Mouse (Mus musculus): ENCODE measurements around the gene Rhobtb1. TPM values are rescaled to one million over a fixed set of nuclear protein-coding genes. Genes with fewer than 3 reads are reported as not detected.

Gene Rhobtb1
- polyA plus RNA-seq (2015; fragmentation: Nextera tagmentation; extraction: Ambion mirVana) = 29.4 and 32.6 TPM in 2 replicates

DNA sequence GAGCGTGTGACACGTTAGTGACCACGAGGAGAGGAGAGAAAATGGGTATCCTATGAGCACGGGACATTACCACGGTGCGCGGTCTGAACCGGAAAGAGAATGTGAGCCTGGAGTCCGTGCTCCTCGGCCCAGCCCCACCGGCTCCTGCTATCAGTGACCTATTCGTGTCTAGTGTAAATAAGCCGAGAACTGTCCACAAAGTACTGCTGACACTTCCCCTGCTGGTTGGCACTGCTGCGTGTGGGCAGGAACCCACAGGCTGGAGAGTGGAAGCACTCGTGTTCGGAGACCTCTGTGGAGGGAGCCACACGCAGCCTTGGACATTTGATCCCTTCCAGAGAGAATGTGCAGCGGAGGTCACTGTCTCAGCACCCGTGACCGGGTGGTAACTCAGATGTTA is at the start of gene Rhobtb1:
TSS of gene Rhobtb1 (plus strand) at position 390 of the 400 bp plus-strand sequence.
- Histone ChIP-seq H3K4me2 (ENCODE audit: low read depth, low read length) (no peak within 1 kb of the TSS; the same call in 1 of the 2 replicates), H3K27ac (ENCODE audit: low read length) (no peak within 1 kb of the TSS), H3K36me3 (ENCODE audit: control insufficient read depth, insufficient read depth) (no peaks in the 10 kb centered on the region), H3K9ac (ENCODE audit: low read length) (no peak within 1 kb of the TSS), H3K27me3 (ENCODE audit: control insufficient read depth, insufficient read depth, low read length) (no peaks in the 10 kb centered on the region), H3K9me3 (replicated peaks; ENCODE audit: control insufficient read depth, low read length) (no peaks in the 10 kb centered on the region; the same call in 1 of the 2 replicates), H3K4me3 (ENCODE audit: low read length) (no peak within 1 kb of the TSS), H3K4me1 (ENCODE audit: control insufficient read depth, insufficient read depth, low read length) (no peaks in the 10 kb centered on the region)
- ATAC-seq (replicated peaks; ENCODE audit: extremely low read depth, insufficient read depth, low FRiP score) = no peak
- 61% methylated on average over 20 of the region's 20 CpGs for WGBS

DNA sequence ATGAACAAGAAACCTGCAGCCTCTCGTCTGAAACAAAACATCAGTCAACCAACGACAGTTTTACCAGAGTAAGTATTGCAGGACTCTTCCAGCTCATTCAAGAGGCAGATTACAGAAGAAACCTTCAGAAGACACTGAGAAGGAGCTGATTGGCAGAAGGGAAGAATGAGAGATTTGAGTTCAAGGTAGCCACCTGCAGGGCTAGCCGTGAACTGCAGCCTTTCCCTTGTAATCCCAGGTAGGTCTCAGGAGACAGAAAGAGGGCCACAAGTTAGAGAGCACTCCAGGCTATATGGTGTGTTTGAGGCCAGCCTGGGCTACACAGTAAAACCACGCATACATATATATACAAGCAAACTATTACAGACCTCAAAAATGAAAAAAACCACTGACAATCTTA is 49.2 kb upstream of the Rhobtb1 start:
- Histone ChIP-seq H3K9ac (ENCODE audit: low read length) (no peak overlapping the region), H3K4me2 (ENCODE audit: low read depth, low read length) (no peak overlapping the region), H3K27ac (ENCODE audit: low read length) (no peak overlapping the region), H3K4me3 (ENCODE audit: low read length) (no peak overlapping the region), H3K4me1 (ENCODE audit: control insufficient read depth, insufficient read depth, low read length) (peaks cover 4% of the 10 kb centered on the region), H3K27me3 (ENCODE audit: control insufficient read depth, insufficient read depth, low read length) (no peaks in the 10 kb centered on the region), H3K36me3 (ENCODE audit: control insufficient read depth, insufficient read depth) (no peaks in the 10 kb centered on the region), H3K9me3 (replicated peaks; ENCODE audit: control insufficient read depth, low read length) (no peaks in the 10 kb centered on the region)
- WGBS = 76% methylated on average over 4 of the region's 4 CpGs
- ATAC-seq (replicated peaks; ENCODE audit: extremely low read depth, insufficient read depth, low FRiP score) = no peak

DNA sequence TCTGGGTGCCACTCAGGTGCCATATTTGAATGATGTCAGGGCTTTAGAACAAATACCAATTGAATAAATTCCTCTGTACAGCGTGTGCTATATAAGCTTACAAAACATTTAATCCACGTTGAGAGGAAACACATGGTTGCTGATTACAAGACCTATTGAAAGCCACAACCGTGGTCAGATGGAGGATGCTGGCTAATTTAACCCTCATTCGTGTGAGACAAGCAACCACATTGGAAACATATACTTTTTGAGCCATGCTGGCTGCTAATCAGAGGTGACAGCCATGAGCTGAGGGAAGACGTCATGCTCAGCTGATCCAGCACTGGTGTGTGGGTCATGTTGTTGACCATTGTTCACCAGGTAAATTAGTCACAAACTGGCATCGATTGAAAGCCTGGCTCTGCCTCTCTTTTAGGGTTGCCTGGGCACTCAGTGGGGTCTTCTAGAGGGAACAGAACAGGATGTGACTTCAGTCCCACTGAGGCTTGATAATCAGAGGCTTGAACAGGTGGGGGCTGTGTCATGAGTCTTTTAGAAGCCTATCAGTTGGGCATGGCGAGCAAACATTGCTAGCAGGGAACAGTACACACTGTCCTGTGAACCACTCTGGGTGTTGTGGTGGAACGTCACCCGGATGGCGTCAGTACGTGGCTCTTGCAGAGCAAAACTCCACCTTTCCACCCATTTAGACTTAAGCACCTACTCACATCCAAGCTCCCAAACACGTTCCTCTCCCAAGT is 46.9 kb upstream of the Rhobtb1 start:
- H3K9ac ChIP-seq (ENCODE audit: low read length) = no peak overlapping the region
- no peaks in the 10 kb centered on the region for H3K36me3 ChIP-seq (ENCODE audit: control insufficient read depth, insufficient read depth)
- 61% methylated on average over 12 of the region's 12 CpGs for WGBS
- no peak overlapping the region for H3K4me3 ChIP-seq (ENCODE audit: low read length)
- no peak overlapping the region for H3K4me2 ChIP-seq (ENCODE audit: low read depth, low read length)
- no peaks in the 10 kb centered on the region for H3K9me3 ChIP-seq (replicated peaks; ENCODE audit: control insufficient read depth, low read length)
- H3K27ac ChIP-seq (ENCODE audit: low read length) = no peak overlapping the region
- H3K27me3 ChIP-seq (ENCODE audit: control insufficient read depth, insufficient read depth, low read length) = no peaks in the 10 kb centered on the region
- peaks cover 9% of the 10 kb centered on the region for H3K4me1 ChIP-seq (ENCODE audit: control insufficient read depth, insufficient read depth, low read length)
- 0 out of 2 replicates have a peak, but pooled peaks have one; percentile 18 for ATAC-seq (replicated peaks; ENCODE audit: extremely low read depth, insufficient read depth, low FRiP score)

DNA sequence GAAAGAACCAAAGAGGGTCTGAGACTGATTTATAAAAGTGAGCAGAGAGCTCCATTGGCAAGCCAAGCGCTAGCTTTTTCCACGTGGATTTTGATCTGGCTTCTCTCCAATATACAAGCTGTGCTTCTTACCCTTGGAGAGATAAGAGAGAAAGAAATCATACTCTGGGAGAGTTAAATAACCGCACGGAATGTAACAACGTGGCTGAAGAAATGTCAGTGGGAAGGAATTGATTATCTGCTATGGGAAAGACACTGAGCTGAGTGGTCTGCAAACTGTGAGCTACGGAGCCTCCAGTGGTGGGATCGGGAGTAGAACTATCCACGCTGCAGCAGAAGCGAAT is 46.4 kb upstream of the Rhobtb1 start:
- Histone ChIP-seq H3K9ac (ENCODE audit: low read length) (no peak overlapping the region), H3K9me3 (replicated peaks; ENCODE audit: control insufficient read depth, low read length) (no peaks in the 10 kb centered on the region), H3K4me1 (ENCODE audit: control insufficient read depth, insufficient read depth, low read length) (peaks cover 9% of the 10 kb centered on the region), H3K4me3 (ENCODE audit: low read length) (no peak overlapping the region), H3K27ac (ENCODE audit: low read length) (no peak overlapping the region), H3K27me3 (ENCODE audit: control insufficient read depth, insufficient read depth, low read length) (no peaks in the 10 kb centered on the region), H3K36me3 (ENCODE audit: control insufficient read depth, insufficient read depth) (no peaks in the 10 kb centered on the region), H3K4me2 (ENCODE audit: low read depth, low read length) (no peak overlapping the region)
- WGBS = 34% methylated on average over 9 of the region's 9 CpGs
- peak; percentile 37 for ATAC-seq (replicated peaks; ENCODE audit: extremely low read depth, insufficient read depth, low FRiP score)

DNA sequence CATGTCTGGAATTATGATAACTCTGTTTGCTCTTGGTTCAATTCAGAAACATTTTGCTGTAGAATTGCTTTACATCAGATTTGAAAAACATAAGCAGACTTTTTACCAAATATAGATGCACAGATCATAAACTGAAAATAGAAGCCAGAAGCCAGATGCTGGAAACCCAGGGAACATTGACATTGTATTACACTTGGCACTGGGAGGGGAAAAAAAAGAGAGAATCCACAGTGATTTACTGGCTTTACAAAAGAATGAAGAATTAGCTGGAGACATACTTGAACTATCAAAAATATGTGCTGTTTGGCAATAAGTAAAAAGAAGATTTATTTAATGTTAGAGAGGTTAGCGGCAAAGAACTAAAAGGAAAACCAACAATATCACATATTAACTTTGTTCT is 44.4 kb upstream of the Rhobtb1 start:
- 65% methylated on average over 1 of the region's 1 CpGs for WGBS
- Histone ChIP-seq H3K4me2 (ENCODE audit: low read depth, low read length) (no peak overlapping the region), H3K27me3 (ENCODE audit: control insufficient read depth, insufficient read depth, low read length) (no peaks in the 10 kb centered on the region), H3K4me1 (ENCODE audit: control insufficient read depth, insufficient read depth, low read length) (peaks cover 9% of the 10 kb centered on the region), H3K9ac (ENCODE audit: low read length) (no peak overlapping the region), H3K36me3 (ENCODE audit: control insufficient read depth, insufficient read depth) (no peaks in the 10 kb centered on the region), H3K9me3 (replicated peaks; ENCODE audit: control insufficient read depth, low read length) (0 out of 2 replicates have a peak, but pooled peaks cover 3% of the 10 kb centered on the region), H3K4me3 (ENCODE audit: low read length) (no peak overlapping the region), H3K27ac (ENCODE audit: low read length) (no peak overlapping the region)
- ATAC-seq (replicated peaks; ENCODE audit: extremely low read depth, insufficient read depth, low FRiP score) = no peak

DNA sequence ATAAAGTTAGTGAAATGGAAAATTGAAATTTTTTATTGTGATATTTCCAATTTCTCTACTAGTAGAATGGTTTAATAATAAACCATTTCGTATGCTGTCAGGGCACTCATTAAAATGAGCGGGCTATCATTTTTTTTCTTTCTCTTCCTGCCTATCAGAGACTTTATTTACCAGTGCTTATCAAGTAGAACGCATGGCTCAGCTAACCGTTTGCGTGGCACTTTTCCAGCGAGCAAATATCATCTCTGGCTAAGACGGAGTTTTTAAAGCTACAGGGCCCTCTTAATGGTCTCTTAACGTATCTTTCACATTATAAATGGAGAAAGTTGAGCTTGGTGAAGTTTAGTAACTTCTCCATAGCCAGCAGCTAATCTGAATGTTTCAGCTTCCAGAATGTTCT is 44.0 kb upstream of the Rhobtb1 start:
- peak overlapping the region; percentile 24; the same call in 1 of the 2 replicates for H3K4me3 ChIP-seq (ENCODE audit: low read length)
- H3K27ac ChIP-seq (ENCODE audit: low read length) = no peak overlapping the region
- H3K4me2 ChIP-seq (ENCODE audit: low read depth, low read length) = peak overlapping the region; percentile 46; the same call in 1 of the 2 replicates
- no peak overlapping the region for H3K9ac ChIP-seq (ENCODE audit: low read length)
- H3K36me3 ChIP-seq (ENCODE audit: control insufficient read depth, insufficient read depth) = no peaks in the 10 kb centered on the region
- H3K4me1 ChIP-seq (ENCODE audit: control insufficient read depth, insufficient read depth, low read length) = peaks cover 9% of the 10 kb centered on the region
- no peaks in the 10 kb centered on the region for H3K27me3 ChIP-seq (ENCODE audit: control insufficient read depth, insufficient read depth, low read length)
- 17% methylated on average over 8 of the region's 8 CpGs for WGBS
- no peak for ATAC-seq (replicated peaks; ENCODE audit: extremely low read depth, insufficient read depth, low FRiP score)
- H3K9me3 ChIP-seq (replicated peaks; ENCODE audit: control insufficient read depth, low read length) = 0 out of 2 replicates have a peak, but pooled peaks cover 3% of the 10 kb centered on the region

DNA sequence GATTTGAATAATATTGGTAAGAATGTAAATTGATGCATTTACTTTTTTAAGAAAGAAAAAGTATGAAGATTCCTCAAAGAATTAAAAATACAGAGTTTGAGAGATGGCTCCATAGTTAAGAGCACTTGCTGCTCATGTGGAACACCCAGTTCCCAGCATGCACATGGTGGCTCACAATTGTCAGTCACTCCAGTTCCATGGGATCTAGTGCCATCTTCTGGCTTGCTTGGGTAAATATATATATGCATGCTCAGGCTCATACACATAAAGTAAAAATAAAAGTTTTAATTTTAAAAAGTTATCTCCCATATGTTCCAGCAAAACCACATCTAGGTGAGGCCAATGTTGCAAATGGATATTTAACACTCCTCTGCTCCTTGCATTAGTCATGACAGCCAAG is 36.9 kb upstream of the Rhobtb1 start:
- ATAC-seq (replicated peaks; ENCODE audit: extremely low read depth, insufficient read depth, low FRiP score) = no peak
- Histone ChIP-seq H3K9ac (ENCODE audit: low read length) (no peak overlapping the region), H3K9me3 (replicated peaks; ENCODE audit: control insufficient read depth, low read length) (peaks cover 8% of the 10 kb centered on the region; the same call in 1 of the 2 replicates)

DNA sequence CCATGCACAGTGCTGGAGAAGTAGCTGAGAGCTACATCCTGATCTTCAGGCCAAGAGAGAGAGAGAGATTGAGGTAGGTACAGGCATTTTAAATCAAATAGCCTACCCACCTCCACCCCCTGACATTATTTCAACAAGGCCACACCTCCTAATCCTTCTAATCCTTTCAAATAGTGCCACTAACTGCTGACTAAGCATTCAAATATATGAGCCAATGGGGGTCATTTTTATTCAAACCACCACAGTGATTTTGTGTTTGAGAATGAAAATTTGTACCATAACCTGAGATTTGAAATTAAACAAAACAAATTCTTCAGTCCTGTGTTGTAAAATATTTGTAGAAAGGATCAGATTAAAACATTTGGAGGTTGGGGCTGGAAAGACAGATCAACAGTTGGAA is 33.2 kb upstream of the Rhobtb1 start:
- Histone ChIP-seq H3K27ac (ENCODE audit: low read length) (no peak overlapping the region), H3K27me3 (ENCODE audit: control insufficient read depth, insufficient read depth, low read length) (no peaks in the 10 kb centered on the region), H3K4me3 (ENCODE audit: low read length) (no peak overlapping the region), H3K36me3 (ENCODE audit: control insufficient read depth, insufficient read depth) (no peaks in the 10 kb centered on the region), H3K4me2 (ENCODE audit: low read depth, low read length) (no peak overlapping the region), H3K9me3 (replicated peaks; ENCODE audit: control insufficient read depth, low read length) (peaks cover 5% of the 10 kb centered on the region; the same call in 1 of the 2 replicates), H3K4me1 (ENCODE audit: control insufficient read depth, insufficient read depth, low read length) (peaks cover 11% of the 10 kb centered on the region), H3K9ac (ENCODE audit: low read length) (no peak overlapping the region)
- no peak for ATAC-seq (replicated peaks; ENCODE audit: extremely low read depth, insufficient read depth, low FRiP score)

More for the DNA sequence above, 36.9 kb upstream of the Rhobtb1 start:
- H3K27me3 ChIP-seq (ENCODE audit: control insufficient read depth, insufficient read depth, low read length) = no peaks in the 10 kb centered on the region
- no peak overlapping the region for H3K4me2 ChIP-seq (ENCODE audit: low read depth, low read length)
- no peaks in the 10 kb centered on the region for H3K36me3 ChIP-seq (ENCODE audit: control insufficient read depth, insufficient read depth)
- H3K27ac ChIP-seq (ENCODE audit: low read length) = no peak overlapping the region
- H3K4me1 ChIP-seq (ENCODE audit: control insufficient read depth, insufficient read depth, low read length) = peaks cover 6% of the 10 kb centered on the region
- H3K4me3 ChIP-seq (ENCODE audit: low read length) = no peak overlapping the region

DNA sequence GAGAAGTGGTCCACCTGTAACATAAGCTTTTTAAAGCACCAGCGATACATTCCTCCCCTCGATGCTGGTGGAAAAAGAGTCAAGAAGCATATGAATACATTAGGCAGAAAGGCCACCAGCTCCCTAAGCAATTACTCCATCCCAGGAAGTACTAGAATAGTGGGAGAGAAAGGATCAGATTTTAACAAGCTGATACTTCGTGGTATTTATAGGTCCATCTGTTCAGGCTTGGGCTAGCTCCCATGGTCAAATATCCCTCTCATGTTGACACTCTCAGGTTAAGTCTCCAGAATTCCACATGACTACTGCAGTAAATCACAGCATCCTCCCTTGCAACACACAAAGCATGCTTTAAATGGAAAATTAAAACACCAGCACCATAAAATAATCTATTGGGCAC is 32.3 kb upstream of the Rhobtb1 start:
- H3K9ac ChIP-seq (ENCODE audit: low read length) = no peak overlapping the region
- peaks cover 2% of the 10 kb centered on the region; the same call in 1 of the 2 replicates for H3K9me3 ChIP-seq (replicated peaks; ENCODE audit: control insufficient read depth, low read length)
- WGBS = 65% methylated on average over 3 of the region's 3 CpGs
- H3K36me3 ChIP-seq (ENCODE audit: control insufficient read depth, insufficient read depth) = no peaks in the 10 kb centered on the region
- no peaks in the 10 kb centered on the region for H3K27me3 ChIP-seq (ENCODE audit: control insufficient read depth, insufficient read depth, low read length)
- H3K4me3 ChIP-seq (ENCODE audit: low read length) = no peak overlapping the region
- no peak for ATAC-seq (replicated peaks; ENCODE audit: extremely low read depth, insufficient read depth, low FRiP score)
- no peak overlapping the region for H3K27ac ChIP-seq (ENCODE audit: low read length)
- no peak overlapping the region for H3K4me2 ChIP-seq (ENCODE audit: low read depth, low read length)
- peaks cover 11% of the 10 kb centered on the region for H3K4me1 ChIP-seq (ENCODE audit: control insufficient read depth, insufficient read depth, low read length)
